9 mouse cellular contexts compared by ENCODE assay signal in the genomic region with DNA sequence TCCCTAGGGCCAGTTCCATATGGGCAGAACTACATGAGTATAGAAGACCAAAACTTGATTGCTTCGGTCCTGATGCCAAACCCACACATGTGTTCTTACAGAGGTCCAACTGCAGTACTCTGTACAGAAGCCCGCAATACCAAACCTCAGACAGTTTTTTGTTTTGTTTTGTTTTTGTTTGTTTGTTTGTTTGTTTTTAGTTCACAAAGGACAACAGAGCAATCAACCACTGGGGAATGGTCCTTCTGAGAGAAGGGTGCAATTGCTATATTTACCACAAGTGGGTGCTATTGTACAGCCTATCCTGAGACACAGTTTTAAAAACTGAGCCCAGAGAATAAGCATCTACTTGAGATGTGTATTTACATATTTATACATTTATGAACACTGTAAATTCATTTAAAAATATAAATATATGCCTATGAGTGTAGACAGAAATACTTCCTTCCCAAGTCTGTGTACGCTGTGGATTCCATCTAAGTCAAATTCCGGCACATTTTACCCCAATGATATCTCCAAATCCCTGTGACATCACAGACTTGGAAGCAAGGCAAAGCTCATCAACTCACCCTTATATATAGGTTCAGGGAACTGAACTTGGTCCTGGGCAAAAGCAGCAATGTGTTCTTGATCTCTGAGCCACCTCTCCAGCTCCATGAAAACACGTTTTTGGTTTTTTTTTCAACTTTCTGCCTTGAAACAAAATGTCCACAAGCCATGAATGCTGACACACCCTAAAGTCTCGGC.
DNase-seq lines count a peak whose midpoint lies in the region; ATAC-seq lines count a peak whose summit lies in the region.
"Had no signal": no experiment of that assay in that cellular context is flagged by ENCODE, and none has a peak within 500 bp of the region (broad histone marks: within the 10 kb centered on the region; RNA-seq: fewer than 3 reads in every experiment).

No protein-coding gene starts in this region.

- H3K27ac ChIP-seq in forebrain, embryonic 16.5 days (ENCODE audit: low read length), result no peak overlapping the region
- H3K27ac ChIP-seq: limb, embryonic 12.5 days had no signal

- peak; percentile 61 for ATAC-seq in forebrain, embryonic 16.5 days
- no peak for ATAC-seq in inflammation-experienced regulatory T-cells, adult 6 months

- H3K27me3 ChIP-seq in forebrain, embryonic 16.5 days (replicated peaks; ENCODE audit: control insufficient read depth, insufficient read depth, low read length), result no peaks in the 10 kb centered on the region
- H3K27me3 ChIP-seq: limb, embryonic 12.5 days had no signal

- no peak overlapping the region for H3K4me2 ChIP-seq in forebrain, embryonic 16.5 days (ENCODE audit: low read length)
- H3K4me2 ChIP-seq: limb, embryonic 12.5 days had no signal

- no peak overlapping the region for H3K4me3 ChIP-seq in forebrain, embryonic 16.5 days (replicated peaks; ENCODE audit: low read length)
- H3K4me3 ChIP-seq: limb, embryonic 12.5 days had no signal

- H3K36me3 ChIP-seq in forebrain, embryonic 16.5 days (ENCODE audit: control insufficient read depth, insufficient read depth), result no peaks in the 10 kb centered on the region
- H3K36me3 ChIP-seq: limb, embryonic 12.5 days had no signal

- 69% methylated on average over 6 of the region's 6 CpGs for WGBS in forebrain, embryonic 16.5 days

- H3K9ac ChIP-seq in forebrain, embryonic 16.5 days (replicated peaks; ENCODE audit: low read depth, low read length), result no peak overlapping the region
- H3K9ac ChIP-seq: limb, embryonic 12.5 days had no signal

- no peaks in the 10 kb centered on the region for H3K9me3 ChIP-seq in forebrain, embryonic 16.5 days (ENCODE audit: control insufficient read depth, low read length)
- H3K9me3 ChIP-seq: limb, embryonic 12.5 days had no signal

- no peaks in the 10 kb centered on the region for H3K4me1 ChIP-seq in forebrain, embryonic 16.5 days (replicated peaks; ENCODE audit: control insufficient read depth, insufficient read depth, low read length)
- H3K4me1 ChIP-seq: limb, embryonic 12.5 days had no signal

- peak; percentile 5 for DNase-seq in heart, postnatal 4 days
- DNase-seq in heart, postnatal 25 days (ENCODE audit: low spot score), result no peak
- DNase-seq in ovary, postnatal 14 days (ENCODE audit: low spot score), result peak; percentile 7
- DNase-seq in ovary, postnatal 10 days (ENCODE audit: low spot score), result no peak
- DNase-seq in retina, postnatal 1 day, result peak; percentile 48
- DNase-seq in testis, postnatal 10 days (ENCODE audit: low spot score), result no peak

- intact Hi-C loops in heart, postnatal 25 days (cut with DNase I), result loop anchor here (2.0 kb wide), 1 partner anchor 394 kb away; no protein-coding TSS in a partner anchor

Comparison
In these comparisons a context has a peak if more than half of its experiments do, and no peak if none do; other contexts are left out.
1. DNase-seq: peak in heart, postnatal 4 days (single experiment), ovary, postnatal 14 days (single experiment) and retina, postnatal 1 day (single experiment); none in heart, postnatal 25 days (single experiment), ovary, postnatal 10 days (single experiment) and testis, postnatal 10 days (single experiment).